Mouse (Mus musculus) G1E (cell line): ENCODE data around the gene Tbc1d16.

ENCODE experiments used
- CTCF ChIP-seq: IDR thresholded peaks from 2 replicates; pipeline ENCODE4 v1.5.1; 2012; ENCODE audit warnings: low read depth, low read length, inconsistent platforms, mixed read lengths
- GATA1 ChIP-seq: IDR thresholded peaks from 2 replicates; pipeline ENCODE4 v1.6.1; 2012; ENCODE audit warnings: borderline replicate concordance, low read length, inconsistent platforms, mixed read lengths
- POLR2AphosphoS5 ChIP-seq: IDR thresholded peaks from 2 replicates; pipeline ENCODE4 v1.6.1; 2012; ENCODE audit warnings: low read depth, low read length, inconsistent platforms; ENCODE audit not compliant: insufficient replicate concordance
- TAL1 ChIP-seq: conservative IDR thresholded peaks from 2 replicates; pipeline ENCODE4 v1.6.1; 2012; ENCODE audit warnings: low read depth, low read length, inconsistent platforms, mixed read lengths

- TF ChIP-seq TAL1 (no peak), CTCF (no peak), POLR2AphosphoS5 (no peak), GATA1 (no peak)
Observed at GRCm38 (mm10) chr11:119217861-119218260, 10.4 kb downstream of the Tbc1d16 start.
